Mouse (Mus musculus) B cell, adult 2 months (primary cell): ENCODE measurements at regions not wholly inside any gene's neighbourhood (a gene's known extent, or its start where the extent isn't known, plus 50 kb on each side); places are given as distances from the start of the nearest gene placed in this dataset.
A peak's percentile ranks its signal among the peaks of the same experiment; 100 is the strongest.
"Not testable (repeated sequence)": the region's sequence is repeated elsewhere in the genome, so short reads cannot be mapped to it uniquely, and the experiment has no call there.

Source experiments
- DNase-seq, 2 experiments: peaks; one replicate each; pipeline ENCODE4 v3.0.0; 2022

- DNase-seq, result no peak
Measured at GRCm38 (mm10) chr6:61042667-61043523, 118.1 kb downstream of the Mmrn1 start.

- DNase-seq, result no peak
Measured at GRCm38 (mm10) chr6:61043524-61044450, 119.0 kb downstream of the Mmrn1 start.

DNA sequence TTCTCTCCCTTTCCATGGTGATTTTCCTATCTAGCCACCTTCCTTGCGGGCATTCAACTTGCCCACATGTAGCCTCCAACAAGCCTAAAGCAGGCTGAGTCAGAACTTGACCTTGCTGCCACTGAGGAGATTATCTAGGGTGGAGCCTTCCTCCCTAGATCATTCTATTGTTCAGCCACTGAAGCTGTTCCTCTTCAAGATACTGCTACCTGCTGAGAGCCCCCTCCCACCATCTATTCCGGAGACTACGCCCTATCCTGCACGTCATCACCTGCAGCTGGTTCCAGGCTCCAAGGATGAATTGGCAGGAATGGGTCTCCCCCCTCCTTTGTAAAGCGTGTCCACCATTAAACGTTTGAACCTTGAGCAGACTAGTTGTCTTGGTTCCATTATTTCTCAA lies 122.9 kb downstream of the Mmrn1 start:
- not testable (repeated sequence) for DNase-seq

GRCm38 (mm10) chr6:61063129-61063528 lies 117.0 kb upstream of the Ccser1 start:
- peak; percentile 35 to 47 for DNase-seq

GRCm38 (mm10) chr6:61065769-61066168 lies 114.4 kb upstream of the Ccser1 start:
- peak; percentile 52 to 69 for DNase-seq

GRCm38 (mm10) chr6:61066501-61067282 lies 113.4 kb upstream of the Ccser1 start:
- DNase-seq, result peak; percentile 45 to 52

DNA sequence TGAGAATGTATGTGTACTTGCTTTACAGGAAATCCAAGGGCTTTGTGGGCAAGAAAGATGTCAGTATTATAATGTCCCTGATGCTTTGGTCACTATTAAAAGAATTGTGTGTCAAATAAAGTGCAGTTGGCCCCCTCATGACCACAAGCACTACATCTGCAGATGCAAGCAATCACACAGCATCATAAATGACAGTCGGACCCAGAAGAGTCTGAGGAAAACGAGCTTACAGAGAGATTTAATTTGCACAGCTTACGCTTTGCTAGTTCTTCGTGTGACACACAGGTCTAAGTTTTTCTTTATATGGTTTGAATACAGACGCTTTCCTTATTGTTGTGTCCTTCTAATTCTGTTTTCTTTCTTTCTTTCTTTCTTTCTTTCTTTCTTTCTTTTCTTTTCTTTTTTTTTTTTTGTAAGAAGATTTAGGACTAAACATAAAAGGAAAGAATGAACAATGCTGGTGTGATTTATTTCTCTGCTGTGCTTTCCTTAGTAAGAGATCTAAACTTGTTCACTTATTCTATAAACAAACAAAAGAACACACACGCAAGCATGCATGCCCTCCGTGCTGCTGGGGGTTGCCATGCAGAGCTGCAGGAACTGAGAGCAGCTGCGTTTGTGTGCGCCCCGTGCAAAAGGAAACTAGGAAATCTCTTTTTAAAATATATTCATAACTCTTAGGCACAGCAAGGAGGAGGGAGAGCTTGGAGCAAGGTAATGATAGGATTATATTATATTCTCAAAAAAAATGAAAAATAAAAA lies 112.6 kb upstream of the Ccser1 start:
- DNase-seq, result peak; percentile 50 to 51

DNA sequence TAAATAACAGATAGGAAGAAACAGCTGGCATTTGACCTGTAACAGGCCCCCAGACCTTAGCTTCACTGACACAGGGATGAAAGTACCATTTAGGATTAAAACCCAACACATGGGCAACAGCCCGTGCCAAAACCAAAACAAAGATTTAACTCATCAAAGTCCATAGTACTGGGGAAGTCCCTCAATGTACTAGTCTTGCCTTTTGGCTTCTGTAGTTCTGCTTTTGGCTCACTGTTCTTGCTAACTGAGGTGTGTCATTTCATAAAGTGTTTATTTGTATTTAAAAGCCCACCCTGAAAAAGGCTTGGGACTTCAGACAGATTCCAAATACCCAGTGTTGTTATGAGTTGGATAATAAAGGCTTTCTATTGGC lies 112.0 kb upstream of the Ccser1 start:
- DNase-seq, result peak; percentile 52 to 58

DNA sequence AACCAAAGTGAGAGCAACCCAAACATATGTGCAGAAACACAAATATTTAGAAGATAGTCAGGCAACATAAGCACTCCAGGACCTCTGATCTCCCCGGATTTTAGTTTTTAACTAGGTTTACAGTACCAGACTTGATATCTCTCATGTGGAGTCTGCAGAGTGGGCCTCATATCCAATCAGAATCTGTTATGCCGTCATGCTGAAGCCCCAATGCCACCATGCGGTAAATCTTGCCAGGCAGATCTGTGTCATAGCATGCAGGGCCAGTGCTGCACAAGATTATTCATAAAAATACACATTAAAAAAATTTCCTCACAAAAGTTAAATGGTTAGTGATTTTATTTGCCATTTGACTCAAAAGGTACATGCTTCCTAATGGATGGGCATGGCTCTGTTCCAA lies 106.9 kb upstream of the Ccser1 start:
- DNase-seq, result no peak

GRCm38 (mm10) chr6:61073794-61074193 lies 106.3 kb upstream of the Ccser1 start:
- no peak for DNase-seq

DNA sequence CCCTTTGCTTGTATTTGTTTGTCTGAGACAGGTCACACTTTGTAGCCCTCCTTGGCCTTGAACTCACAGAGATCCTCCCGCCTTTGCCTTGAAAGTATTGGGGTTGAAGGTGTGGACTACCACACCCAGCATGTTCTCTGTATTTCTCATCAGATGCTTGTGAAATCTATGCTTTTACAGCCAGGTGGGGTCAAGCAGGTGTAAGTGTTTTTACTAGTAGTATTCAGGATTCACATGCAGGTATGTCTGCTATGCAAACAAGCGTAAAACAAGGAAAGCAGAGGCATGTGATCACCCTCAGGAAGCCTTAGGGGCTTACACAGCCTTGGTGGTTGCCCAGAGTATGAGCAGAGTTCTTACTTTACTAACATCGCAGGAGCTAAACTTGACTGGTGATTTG lies 105.4 kb upstream of the Ccser1 start:
- no peak for DNase-seq

- DNase-seq, result no peak
Measured at GRCm38 (mm10) chr6:61078559-61078958, 101.6 kb upstream of the Ccser1 start.

DNA sequence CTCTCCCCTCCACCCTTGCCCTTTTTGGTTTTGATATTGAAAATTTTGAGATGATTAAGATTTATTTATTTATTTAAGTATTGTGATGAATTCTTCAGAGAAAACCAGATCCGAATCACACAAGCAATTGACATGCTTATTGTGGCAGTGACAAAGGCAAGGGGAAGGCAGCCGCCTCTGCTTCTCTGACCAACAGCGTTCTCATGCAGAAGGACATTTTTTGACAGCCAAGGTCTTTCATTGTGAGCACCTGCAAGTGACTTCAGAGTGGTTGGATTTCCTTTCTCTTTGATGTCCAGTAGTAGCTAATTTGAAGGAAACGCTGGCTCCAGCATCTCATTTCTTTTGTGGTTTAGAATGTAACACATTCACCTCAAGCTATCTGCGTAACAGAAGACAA lies 99.5 kb upstream of the Ccser1 start:
- no peak for DNase-seq

GRCm38 (mm10) chr6:61083346-61083745 lies 96.8 kb upstream of the Ccser1 start:
- DNase-seq, result no peak

GRCm38 (mm10) chr6:61099348-61099981 lies 80.7 kb upstream of the Ccser1 start:
- no peak for DNase-seq

DNA sequence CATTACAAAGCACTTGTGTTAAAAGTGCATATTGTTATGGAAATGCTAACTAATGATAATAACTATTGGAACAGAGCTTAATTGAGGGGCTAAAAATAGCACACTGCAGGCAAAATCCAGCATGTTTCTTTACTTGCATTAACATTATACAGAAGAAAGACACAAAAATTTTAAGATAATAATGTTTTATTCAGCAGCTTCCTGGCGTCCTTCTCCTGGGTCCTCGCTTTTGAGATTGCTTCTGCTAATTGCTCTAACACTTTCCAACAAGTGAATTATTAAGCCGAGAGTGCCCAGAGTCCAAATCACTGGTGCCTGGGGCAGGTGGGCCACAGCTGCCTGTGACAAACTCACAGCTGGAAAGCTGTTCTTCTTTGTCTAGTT lies 80.2 kb upstream of the Ccser1 start:
- no peak for DNase-seq

- no peak for DNase-seq
Measured at GRCm38 (mm10) chr6:61101972-61102371, 78.2 kb upstream of the Ccser1 start.

GRCm38 (mm10) chr6:61103459-61104234 lies 76.5 kb upstream of the Ccser1 start:
- DNase-seq, result no peak

DNA sequence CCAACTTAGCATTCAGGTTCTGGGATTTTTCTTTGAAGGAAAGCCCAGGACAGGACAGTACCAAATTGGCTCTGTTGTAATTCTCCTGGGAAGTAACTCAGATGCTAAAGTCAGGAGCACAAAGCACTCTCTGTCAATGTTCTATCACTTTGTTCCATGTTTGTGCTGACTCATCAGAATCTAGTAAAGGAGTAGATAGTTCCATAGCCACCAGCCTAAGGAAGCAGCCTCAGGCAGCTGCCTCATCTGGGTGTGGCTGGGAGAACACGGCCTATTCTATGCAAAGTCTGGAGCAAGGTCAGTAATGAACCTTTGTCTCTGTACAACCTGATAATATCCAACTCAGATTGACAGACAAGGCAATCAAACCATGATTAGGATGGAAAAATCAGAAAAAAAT lies 64.9 kb upstream of the Ccser1 start:
- DNase-seq, result no peak

GRCm38 (mm10) chr6:61119590-61119989 lies 60.5 kb upstream of the Ccser1 start:
- no peak for DNase-seq

DNA sequence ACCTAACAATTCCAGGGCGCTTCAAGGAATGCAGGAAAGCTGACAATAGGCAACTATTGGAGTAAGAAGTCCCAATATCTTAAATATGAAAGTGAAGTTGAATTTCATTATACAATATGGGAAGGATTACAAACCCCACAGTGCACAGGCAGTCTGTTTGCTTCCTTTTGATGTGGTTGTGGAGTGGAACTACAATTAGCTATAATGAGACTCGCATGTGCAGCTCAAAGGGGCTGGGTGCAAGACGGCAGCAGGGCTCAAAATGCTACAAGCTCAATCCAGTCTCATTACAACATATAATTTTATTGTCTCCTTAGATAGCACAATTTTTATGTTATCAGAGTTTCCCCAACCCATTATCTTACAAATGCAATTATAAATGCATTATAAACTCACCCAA lies 54.7 kb upstream of the Ccser1 start:
- no peak for DNase-seq
